Mouse (Mus musculus) ES-E14 (cell line): Measurements from ENCODE around the gene Eif4g1. TPM values are rescaled to one million over a fixed set of nuclear protein-coding genes. Genes with fewer than 3 reads are reported as not detected.

Experiments
- DNase-seq: peaks from one replicate; pipeline ENCODE4 v3.0.0-alpha.2; 2013; ENCODE audit warnings: low read depth, low spot score
- H3K27ac ChIP-seq: 2 replicates; pipeline ENCODE4 v1.5.1; 2012; ENCODE audit warnings: low read depth, mild to moderate bottlenecking, low read length, moderate library complexity, mixed read lengths; ENCODE audit not compliant: poor library complexity, insufficient read depth, severe bottlenecking
- H3K36me3 ChIP-seq: 2 replicates; pipeline ENCODE4 v1.6.1; 2012; ENCODE audit warnings: mild to moderate bottlenecking, low read length, moderate library complexity, mixed read lengths; ENCODE audit not compliant: control insufficient read depth, poor library complexity, insufficient read depth, severe bottlenecking
- H3K4me1 ChIP-seq, 2 experiments: fragments of 150-350 bp in 1 of 2; sonication (generic) in 1 of 2; 2 replicates each; pipeline ENCODE4 v1.6.1; 2012; ENCODE audit warnings: low read length in 2 of 2, mild to moderate bottlenecking in 1 of 2, mixed read lengths in 1 of 2; ENCODE audit not compliant: control insufficient read depth in 2 of 2, insufficient read depth in 2 of 2, poor library complexity in 1 of 2
- H3K4me3 ChIP-seq, 2 experiments: fragments of 150-350 bp in 1 of 2; sonication (generic) in 1 of 2; 2 replicates each; pipeline ENCODE4 v1.5.1; 2012; ENCODE audit warnings: low read length in 2 of 2, low read depth in 1 of 2, mild to moderate bottlenecking in 1 of 2, mixed read lengths in 1 of 2; ENCODE audit not compliant: insufficient read depth in 1 of 2, poor library complexity in 1 of 2, severe bottlenecking in 1 of 2
- H3K9ac ChIP-seq: 2 replicates; pipeline ENCODE4 v1.6.1; 2012; ENCODE audit warnings: low read depth, mild to moderate bottlenecking, low read length, mixed read lengths; ENCODE audit not compliant: poor library complexity, insufficient read depth, severe bottlenecking
- H3K9me3 ChIP-seq: fragments of 150-350 bp; sonication (generic); 2 replicates; pipeline ENCODE4 v1.6.1; 2012; ENCODE audit warnings: low read depth, mild to moderate bottlenecking, low read length; ENCODE audit not compliant: control insufficient read depth, insufficient read depth
- CHD2 ChIP-seq: IDR thresholded peaks from 2 replicates; pipeline ENCODE4 v1.6.1; 2014; ENCODE audit warnings: mild to moderate bottlenecking, low read depth, low read length, inconsistent platforms
- HCFC1 ChIP-seq: IDR thresholded peaks from 2 replicates; pipeline ENCODE4 v1.6.1; 2012; ENCODE audit warnings: low read length, inconsistent platforms, borderline replicate concordance; ENCODE audit not compliant: insufficient read depth
- MAFK ChIP-seq: IDR thresholded peaks from 2 replicates; pipeline ENCODE4 v1.6.1; 2014; ENCODE audit warnings: mild to moderate bottlenecking, low read depth, low read length, inconsistent platforms; ENCODE audit not compliant: insufficient read depth
- ZC3H11A ChIP-seq: IDR thresholded peaks from 2 replicates; pipeline ENCODE4 v1.6.1; 2012; ENCODE audit warnings: low read depth, mild to moderate bottlenecking, inconsistent platforms, low read length, borderline replicate concordance
- ZNF384 ChIP-seq: IDR thresholded peaks from 2 replicates; pipeline ENCODE4 v1.6.1; 2012; ENCODE audit warnings: low read depth, low read length, inconsistent platforms
- in situ Hi-C, 2 experiments: fragments of 600-800 bp; cut with MboI; formaldehyde crosslinking; loops; one replicate each; pipeline ENCODE4 v1.15.1; 2025; ENCODE audit warnings: low sequenced_read_pairs in 2 of 2, inconsistent platforms in 1 of 2; ENCODE audit not compliant: unreplicated experiment in 2 of 2
- total RNA-seq: library from RNA; depleted of rRNA; stranded (reverse); fragments of 300-350 nt; gene quantifications from 2 replicates; pipeline ENCODE4 v1.2.3, GENCODE M21; 2012

Eif4g1 gene
- total RNA-seq, 1 experiment: 546 TPM

- peaks cover 0 to 22% of the 10 kb centered on the region in 2 experiments; a peak in 3 of 4 replicates for H3K4me1 ChIP-seq
- in situ Hi-C loops: no loop called here
- H3K27ac ChIP-seq: no peak overlapping the region
Observed at GRCm38 (mm10) chr16:20695622-20696323, 27.7 kb downstream of the Eif4g1 start.

GRCm38 (mm10) chr16:20699266-20699665, 31.2 kb downstream of the Eif4g1 start:
- in situ Hi-C loops: no loop called here
- Histone ChIP-seq H3K27ac (no peak overlapping the region), H3K36me3 (peaks cover 4% of the 10 kb centered on the region; the same call in 1 of the 2 replicates), H3K9ac (no peak overlapping the region), H3K9me3 (no peaks in the 10 kb centered on the region), H3K4me1 (peaks cover 3 to 25% of the 10 kb centered on the region in 2 experiments; a peak in 3 of 4 replicates), H3K4me3 (no peak overlapping the region)
- DNase-seq: no peak
- no peak for TF ChIP-seq ZNF384
- TF ChIP-seq HCFC1: no peak
- no peak for TF ChIP-seq CHD2
- TF ChIP-seq MAFK: no peak
- no peak for TF ChIP-seq ZC3H11A

More at GRCm38 (mm10) chr16:20695622-20696323, 27.7 kb downstream of the Eif4g1 start:
- TF ChIP-seq HCFC1: no peak
- no peak for TF ChIP-seq ZC3H11A
- TF ChIP-seq ZNF384: no peak
- TF ChIP-seq MAFK: peak; percentile 58; the same call in 1 of the 2 replicates
- no peak for TF ChIP-seq CHD2
- H3K9ac ChIP-seq: peak overlapping the region; percentile 18; the same call in 1 of the 2 replicates
- DNase-seq: no peak
- H3K36me3 ChIP-seq: peaks cover 8% of the 10 kb centered on the region
- H3K9me3 ChIP-seq: no peaks in the 10 kb centered on the region
- peak overlapping the region; percentile 1 to 42 for H3K4me3 ChIP-seq

GRCm38 (mm10) chr16:20700036-20700435, 31.9 kb downstream of the Eif4g1 start:
- TF ChIP-seq ZC3H11A (no peak), CHD2 (no peak), MAFK (no peak), HCFC1 (no peak), ZNF384 (no peak)
- DNase-seq: no peak
- H3K4me1 ChIP-seq: peaks cover 3 to 21% of the 10 kb centered on the region in 2 experiments; a peak in 3 of 4 replicates
- no peak overlapping the region for H3K27ac ChIP-seq
- H3K36me3 ChIP-seq: peaks cover 4% of the 10 kb centered on the region
- no peaks in the 10 kb centered on the region for H3K9me3 ChIP-seq
- in situ Hi-C loops: no loop called here
- no peak overlapping the region for H3K9ac ChIP-seq
- H3K4me3 ChIP-seq: no peak overlapping the region

GRCm38 (mm10) chr16:20701316-20701715, 33.2 kb downstream of the Eif4g1 start:
- Histone ChIP-seq H3K9ac (peak overlapping the region; percentile 65), H3K4me3 (peak overlapping the region; percentile 65 to 67), H3K36me3 (peaks cover 7% of the 10 kb centered on the region), H3K4me1 (peaks cover 4 to 17% of the 10 kb centered on the region in 2 experiments), H3K27ac (peak overlapping the region; percentile 79), H3K9me3 (no peaks in the 10 kb centered on the region)
- TF ChIP-seq CHD2: no peak
- no peak for TF ChIP-seq ZNF384
- no peak for TF ChIP-seq HCFC1
- no peak for TF ChIP-seq ZC3H11A
- no peak for TF ChIP-seq MAFK
- in situ Hi-C loops: no loop called here
- DNase-seq: no peak
